8 mouse cellular contexts compared by ENCODE assay signal in genomic region chr5:115514896-115515587, GRCm38 (mm10). TPM values are rescaled to one million over a fixed set of nuclear protein-coding genes. Genes with fewer than 3 reads are reported as not detected.
DNase-seq lines count a peak whose midpoint lies in the region; ATAC-seq and TF ChIP-seq lines count a peak whose summit lies in the region.

No protein-coding gene starts in this region.

- no peaks in the 10 kb centered on the region for H3K36me3 ChIP-seq in thymus, adult 2 months (ENCODE audit: control insufficient read depth, insufficient read depth, low read length)
- no peaks in the 10 kb centered on the region for H3K36me3 ChIP-seq in hindbrain, embryonic 16.5 days (ENCODE audit: control insufficient read depth, insufficient read depth, low read length)
- 0 out of 2 replicates have a peak, but pooled peaks cover 6% of the 10 kb centered on the region for H3K36me3 ChIP-seq in liver, embryonic 13.5 days
- H3K36me3 ChIP-seq in small intestine, adult 2 months (ENCODE audit: control insufficient read depth, insufficient read depth, low read length) = peaks cover 4% of the 10 kb centered on the region

- peak overlapping the region; percentile 7; the same call in 1 of the 2 replicates for H3K4me2 ChIP-seq in hindbrain, embryonic 16.5 days (ENCODE audit: low read length)
- H3K4me2 ChIP-seq in liver, embryonic 13.5 days = peak overlapping the region; percentile 33; the same call in 1 of the 2 replicates

- H3K4me1 ChIP-seq in thymus, adult 2 months (replicated peaks; ENCODE audit: control insufficient read depth, insufficient read depth, low read length) = peaks cover 58% of the 10 kb centered on the region
- H3K4me1 ChIP-seq in hindbrain, embryonic 16.5 days (ENCODE audit: control insufficient read depth, insufficient read depth, low read depth, low read length) = peaks cover 7% of the 10 kb centered on the region
- peaks cover 71% of the 10 kb centered on the region for H3K4me1 ChIP-seq in liver, embryonic 13.5 days (replicated peaks)
- H3K4me1 ChIP-seq in small intestine, adult 2 months (ENCODE audit: control insufficient read depth, insufficient read depth, insufficient read length, low read length) = peaks cover 17% of the 10 kb centered on the region

- DNase-seq in thymus, adult 2 months = no peak
- no peak for DNase-seq in thymus, postnatal 25 days
- peak; percentile 59 for DNase-seq in forelimb bud, embryonic 11.5 days (ENCODE audit: low read depth, low spot score)
- no peak for DNase-seq in liver, embryonic 13.5 days
- no peak for DNase-seq in embryo, embryonic 11 days
- DNase-seq in cerebellum, adult 18-20 months = no peak

- no peak for TF ChIP-seq POLR2A in thymus, adult 2 months (IDR thresholded peaks at IDR 0.05; ENCODE audit: control insufficient read depth, extremely low read depth, insufficient read depth, low read length, poor library complexity)
- no peak for TF ChIP-seq POLR2A in small intestine, adult 2 months (IDR thresholded peaks at IDR 0.05; ENCODE audit: low read depth, low read length)

- no peak overlapping the region for H3K4me3 ChIP-seq in thymus, adult 2 months (ENCODE audit: control insufficient read depth, insufficient read depth, low read length)
- H3K4me3 ChIP-seq in hindbrain, embryonic 16.5 days (ENCODE audit: low read length) = no peak overlapping the region
- H3K4me3 ChIP-seq in liver, embryonic 13.5 days (replicated peaks) = no peak overlapping the region
- H3K4me3 ChIP-seq in small intestine, adult 2 months (ENCODE audit: low read depth, low read length) = peak overlapping the region; percentile 28; the same call in 1 of the 2 replicates

- 67% methylated on average over 20 of the region's 20 CpGs for WGBS in thymus, adult 2 months
- 69% methylated on average over 20 of the region's 20 CpGs for WGBS in hindbrain, embryonic 16.5 days
- WGBS in liver, embryonic 13.5 days (ENCODE audit: insufficient replicate concordance) = 53% methylated on average over 20 of the region's 20 CpGs
- WGBS in small intestine, adult 2 months = 47% methylated on average over 20 of the region's 20 CpGs

- TF ChIP-seq CTCF in thymus, adult 2 months (IDR thresholded peaks at IDR 0.05; ENCODE audit: borderline replicate concordance, control insufficient read depth, extremely low read depth, insufficient read depth, low read length, poor library complexity) = no peak
- TF ChIP-seq CTCF in small intestine, adult 2 months (IDR thresholded peaks at IDR 0.05; ENCODE audit: extremely low read depth, insufficient read length, insufficient replicate concordance, low read depth, low read length) = no peak

- 0 out of 2 replicates have a peak, but pooled peaks have one; percentile 41 for ATAC-seq in hindbrain, embryonic 16.5 days
- ATAC-seq in liver, embryonic 13.5 days (ENCODE audit: low read depth) = peak; percentile 11; the same call in 1 of the 2 replicates

- no peaks in the 10 kb centered on the region for H3K9me3 ChIP-seq in hindbrain, embryonic 16.5 days (ENCODE audit: control insufficient read depth, low read length)
- no peaks in the 10 kb centered on the region for H3K9me3 ChIP-seq in liver, embryonic 13.5 days (replicated peaks)

- H3K9ac ChIP-seq in hindbrain, embryonic 16.5 days (ENCODE audit: low read depth, low read length) = no peak overlapping the region
- peak overlapping the region; percentile 51 for H3K9ac ChIP-seq in liver, embryonic 13.5 days

- H3K27me3 ChIP-seq in thymus, adult 2 months (ENCODE audit: control insufficient read depth, insufficient read depth, low read length) = no peaks in the 10 kb centered on the region
- H3K27me3 ChIP-seq in hindbrain, embryonic 16.5 days (replicated peaks; ENCODE audit: control insufficient read depth, insufficient read depth, low read length) = no peaks in the 10 kb centered on the region
- no peaks in the 10 kb centered on the region for H3K27me3 ChIP-seq in liver, embryonic 13.5 days
- H3K27me3 ChIP-seq in small intestine, adult 2 months (ENCODE audit: control insufficient read depth, insufficient read depth, low read length) = no peaks in the 10 kb centered on the region

- H3K27ac ChIP-seq in thymus, adult 2 months (ENCODE audit: control insufficient read depth, insufficient read depth, low read length) = peak overlapping the region; percentile 23; the same call in 1 of the 2 replicates
- H3K27ac ChIP-seq in hindbrain, embryonic 16.5 days (ENCODE audit: low read depth, low read length) = peak overlapping the region; percentile 68; the same call in 1 of the 2 replicates
- H3K27ac ChIP-seq in liver, embryonic 13.5 days = peak overlapping the region; percentile 85
- peak overlapping the region; percentile 64 for H3K27ac ChIP-seq in small intestine, adult 2 months (ENCODE audit: insufficient read depth, low read depth, low read length)

RNA-seq across cellular contexts. Expression of gene Pxn, which starts 8.6 kb away (rescaled TPM):
- 161 and 172 TPM in 2 replicates for polyA plus RNA-seq in thymus, adult 2 months (2012; rRNA removed)
- 19.1 and 23.9 TPM in 2 replicates for polyA plus RNA-seq in hindbrain, embryonic 16.5 days (2015; fragmentation: Nextera tagmentation; extraction: Ambion mirVana)
- 11.1 and 14.5 TPM in 2 replicates for polyA plus RNA-seq in liver, embryonic 13.5 days (2015; fragmentation: Nextera tagmentation; extraction: Ambion mirVana)
- polyA plus RNA-seq in small intestine, adult 2 months (2012; rRNA removed) = 65.1 and 136 TPM in 2 replicates

RNA-seq across cellular contexts. Expression of gene Sirt4, which starts 30.5 kb away (rescaled TPM):
- polyA plus RNA-seq in thymus, adult 2 months (2012; rRNA removed) = 47.2 and 48.6 TPM in 2 replicates
- 24.8 and 26.8 TPM in 2 replicates for polyA plus RNA-seq in hindbrain, embryonic 16.5 days (2015; fragmentation: Nextera tagmentation; extraction: Ambion mirVana)
- 5.6 and 6.1 TPM in 2 replicates for polyA plus RNA-seq in liver, embryonic 13.5 days (2015; fragmentation: Nextera tagmentation; extraction: Ambion mirVana)
- 9.9 and 13.6 TPM in 2 replicates for polyA plus RNA-seq in small intestine, adult 2 months (2012; rRNA removed)

RNA-seq across cellular contexts. Expression of gene Rplp0, which starts 44.2 kb away (rescaled TPM):
- 3,356 and 3,688 TPM in 2 replicates for polyA plus RNA-seq in thymus, adult 2 months (2012; rRNA removed)
- polyA plus RNA-seq in hindbrain, embryonic 16.5 days (2015; fragmentation: Nextera tagmentation; extraction: Ambion mirVana) = 814 and 834 TPM in 2 replicates
- polyA plus RNA-seq in liver, embryonic 13.5 days (2015; fragmentation: Nextera tagmentation; extraction: Ambion mirVana) = 1,664 and 1,673 TPM in 2 replicates
- polyA plus RNA-seq in small intestine, adult 2 months (2012; rRNA removed) = 1,193 and 2,017 TPM in 2 replicates

RNA-seq across cellular contexts. Expression of gene Pla2g1b, which starts 49.0 kb away (rescaled TPM):
- 1.2 and 1.8 TPM in 2 replicates for polyA plus RNA-seq in thymus, adult 2 months (2012; rRNA removed)
- not detected in 2 replicates for polyA plus RNA-seq in hindbrain, embryonic 16.5 days (2015; fragmentation: Nextera tagmentation; extraction: Ambion mirVana)
- 0.35 TPM in 1 of 2 replicates, not detected in the other for polyA plus RNA-seq in liver, embryonic 13.5 days (2015; fragmentation: Nextera tagmentation; extraction: Ambion mirVana)
- 5.2 and 2,024 TPM in 2 replicates for polyA plus RNA-seq in small intestine, adult 2 months (2012; rRNA removed)

RNA-seq across cellular contexts. Expression of gene Gcn1l1, which starts 50.0 kb away (rescaled TPM):
- polyA plus RNA-seq in thymus, adult 2 months (2012; rRNA removed) = 87.8 and 109 TPM in 2 replicates
- 32.2 and 39.3 TPM in 2 replicates for polyA plus RNA-seq in hindbrain, embryonic 16.5 days (2015; fragmentation: Nextera tagmentation; extraction: Ambion mirVana)
- polyA plus RNA-seq in liver, embryonic 13.5 days (2015; fragmentation: Nextera tagmentation; extraction: Ambion mirVana) = 18.7 and 19.3 TPM in 2 replicates
- polyA plus RNA-seq in small intestine, adult 2 months (2012; rRNA removed) = 26.4 and 30.7 TPM in 2 replicates

Comparison
In these comparisons a context has a peak if more than half of its experiments do, and no peak if none do; other contexts are left out.
1. H3K27ac ChIP-seq: peak in every context shown above with its lines; median percentile 85 in liver, embryonic 13.5 days; 68 in hindbrain, embryonic 16.5 days; 64 in small intestine, adult 2 months; 23 in thymus, adult 2 months.